Mouse (Mus musculus): ENCODE measurements at regions not wholly inside any gene's neighbourhood (a gene's known extent, or its start where the extent isn't known, plus 50 kb on each side); places are given as distances from the start of the nearest gene placed in this dataset.

DNA sequence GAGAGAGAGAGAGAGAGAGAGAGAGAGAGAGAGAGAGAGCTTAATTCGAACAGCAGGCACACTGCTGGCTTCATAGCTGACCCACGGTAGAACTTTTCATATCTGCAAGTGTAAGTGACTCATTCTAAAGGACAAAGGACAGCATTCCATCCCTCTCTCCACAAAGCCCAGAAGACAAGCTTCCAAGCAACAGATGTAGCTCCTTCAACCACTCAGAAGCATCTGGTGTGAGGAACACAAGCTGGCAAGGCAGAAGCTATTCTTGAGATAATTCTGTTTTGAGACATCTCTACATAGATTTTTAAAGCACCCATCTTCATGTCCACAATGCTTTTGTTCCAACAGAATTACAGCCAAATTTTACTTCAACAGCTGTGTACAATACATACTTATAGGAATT, 294.2 kb upstream of the Gria1 start:
- DNase-seq (ENCODE audit: inconsistent age in 2 of 2, low spot score in 1 of 2): no peak

DNA sequence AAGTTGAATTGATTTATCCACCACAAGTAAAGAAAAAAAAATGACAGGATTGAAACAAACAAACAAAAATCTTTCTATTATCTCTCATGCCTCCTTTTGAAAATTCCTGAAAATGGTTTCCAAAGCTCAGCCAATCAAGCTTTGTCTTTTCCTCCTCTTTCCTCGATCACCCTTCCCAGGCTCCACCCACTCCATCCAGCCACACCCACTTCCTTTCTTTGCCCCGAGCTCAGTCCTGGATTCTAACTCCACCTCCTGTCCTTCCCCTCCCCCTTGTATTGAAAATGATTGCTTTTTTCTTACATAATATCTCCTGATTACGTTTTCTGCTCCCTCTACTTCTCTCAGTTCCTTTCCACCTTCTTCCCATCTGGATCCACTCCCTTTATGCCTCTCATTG, 286.0 kb upstream of the Gria1 start:
- DNase-seq (ENCODE audit: inconsistent age in 2 of 2, low spot score in 1 of 2): no peak

DNA sequence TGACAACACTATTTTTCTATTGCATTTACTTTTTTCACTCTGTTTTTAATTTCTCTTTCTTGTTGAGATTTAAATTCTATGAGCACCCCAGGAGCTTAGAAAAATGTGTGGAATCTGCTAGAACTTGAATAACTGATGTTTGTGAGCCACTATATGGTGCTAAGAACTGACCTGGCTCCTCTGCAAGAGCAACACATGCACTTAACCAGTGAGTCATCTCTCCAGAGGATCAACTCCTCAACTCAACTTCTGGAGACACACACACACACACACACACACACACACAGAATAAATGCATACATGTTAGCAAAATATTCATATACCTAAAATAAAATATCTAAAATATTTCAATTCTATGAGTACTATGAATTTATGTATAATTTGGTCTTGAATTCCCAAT, 285.0 kb upstream of the Gria1 start:
- no peak for DNase-seq (ENCODE audit: inconsistent age in 2 of 2, low spot score in 1 of 2)

DNA sequence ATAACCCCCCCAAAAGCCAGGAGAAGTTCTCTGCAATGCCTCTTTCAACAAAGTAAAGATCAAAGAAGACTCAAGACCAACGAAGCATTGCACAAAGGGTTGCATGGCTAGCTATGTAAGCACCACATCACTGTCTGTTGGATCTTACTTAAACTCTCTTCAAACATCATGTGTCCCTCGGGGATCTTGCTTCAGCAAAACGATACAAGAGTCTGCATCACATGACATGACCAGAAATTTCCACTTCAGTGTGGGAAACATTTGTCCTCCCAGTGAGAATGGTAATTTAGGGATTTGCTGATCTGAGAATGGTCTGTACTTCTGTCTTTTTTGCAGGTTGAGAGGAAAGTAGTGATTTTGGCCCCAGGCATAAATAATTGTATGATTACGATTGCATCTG, 283.6 kb upstream of the Gria1 start:
- no peak for DNase-seq (ENCODE audit: inconsistent age in 2 of 2, low spot score in 1 of 2)

DNA sequence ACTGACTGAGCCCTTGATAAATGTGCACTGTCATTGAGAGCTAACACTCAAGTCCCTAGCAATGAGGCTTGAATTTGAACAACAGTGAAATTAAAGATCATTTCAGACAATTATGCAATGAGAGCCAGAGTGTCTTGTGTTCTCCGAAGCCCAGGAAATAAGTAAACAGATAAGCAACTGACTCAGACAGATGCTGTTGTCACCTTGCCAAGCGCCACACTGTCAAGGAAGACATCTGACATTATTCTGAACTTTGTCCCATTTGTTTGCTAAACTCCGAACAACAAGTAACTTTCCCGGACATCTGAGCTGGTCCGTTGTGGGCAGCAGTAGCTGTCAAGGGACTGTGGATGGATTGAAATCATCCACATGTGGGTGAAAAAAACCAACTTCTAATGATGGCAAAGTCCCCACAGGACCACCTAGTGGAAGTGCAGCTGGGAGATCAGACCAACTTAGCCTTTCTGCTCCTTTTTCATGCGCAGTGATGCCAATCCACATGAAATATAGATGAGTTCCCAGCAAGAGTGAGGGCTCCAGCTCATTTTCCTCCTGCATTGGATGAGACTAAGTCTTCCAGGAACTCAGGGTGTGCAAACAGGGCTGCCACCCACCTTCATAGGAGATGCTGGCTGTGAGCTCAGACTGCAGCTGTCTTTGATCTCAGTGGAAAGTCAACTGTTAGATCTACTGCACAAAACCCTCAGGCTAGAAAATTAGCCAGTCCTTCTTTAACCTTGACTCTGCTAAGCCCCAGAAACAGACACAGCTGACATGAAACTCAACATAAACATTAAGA, 282.8 kb upstream of the Gria1 start:
- no peak for DNase-seq (ENCODE audit: inconsistent age in 2 of 2, low spot score in 1 of 2)

DNA sequence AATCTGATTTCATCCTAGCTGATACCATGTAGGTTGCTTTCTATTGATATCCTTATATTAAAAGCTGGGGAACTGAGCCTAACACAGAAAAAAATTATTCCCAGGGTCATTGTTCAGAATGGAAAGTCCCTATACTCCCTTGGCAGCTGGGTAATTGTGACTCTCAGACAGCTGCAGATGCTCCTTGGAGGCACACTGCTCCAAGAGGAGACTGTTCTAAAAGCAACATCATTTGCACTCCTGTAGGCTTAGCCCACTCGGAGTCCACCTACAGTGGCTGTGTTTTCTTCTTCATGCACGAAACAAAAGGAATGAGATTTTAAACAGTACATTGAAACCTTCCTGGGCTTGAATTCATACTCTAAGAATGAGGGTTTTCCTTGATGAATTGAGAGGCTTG, 269.3 kb upstream of the Gria1 start:
- DNase-seq (ENCODE audit: inconsistent age in 2 of 2, low spot score in 1 of 2): no peak

DNA sequence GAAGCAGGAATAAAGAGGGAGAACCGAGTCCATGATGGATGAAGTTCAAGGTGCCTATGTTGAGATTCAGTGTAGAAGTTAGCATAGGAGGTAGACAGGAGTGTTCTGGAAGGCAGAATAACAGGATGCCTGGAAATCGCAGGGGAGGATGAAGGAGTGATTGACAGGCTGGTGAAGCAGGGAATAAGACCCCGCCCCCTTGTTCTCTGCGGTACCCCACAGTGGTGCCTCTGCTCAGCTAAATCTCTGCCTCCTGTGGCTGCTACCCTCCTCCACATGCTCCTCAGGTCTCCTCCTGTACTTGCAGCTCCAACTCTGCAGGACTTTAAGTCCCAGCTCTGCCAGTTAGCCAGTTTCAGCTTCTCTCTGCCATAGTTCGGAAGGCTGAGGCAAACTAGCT, 261.2 kb upstream of the Gria1 start:
- no peak for DNase-seq (ENCODE audit: inconsistent age in 2 of 2, low spot score in 1 of 2)

DNA sequence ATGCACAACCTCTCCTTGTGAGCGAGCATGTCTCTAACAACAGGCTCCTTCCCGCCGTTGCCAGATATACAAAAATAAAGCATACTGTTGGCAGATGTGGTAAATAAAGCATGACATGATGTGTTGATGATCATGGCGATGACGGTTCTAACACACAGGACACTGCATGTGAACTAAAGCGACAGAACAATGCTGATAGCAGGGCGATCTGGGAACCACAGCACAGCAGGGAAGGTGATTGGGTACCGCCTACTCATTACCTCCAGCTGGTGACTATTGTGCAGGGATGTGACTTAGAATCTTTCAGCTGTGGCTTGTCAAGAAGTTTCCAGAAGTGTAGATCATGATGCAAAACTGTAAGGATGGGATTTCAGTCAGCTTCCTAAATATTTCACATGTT, 260.5 kb upstream of the Gria1 start:
- no peak for DNase-seq (ENCODE audit: inconsistent age in 2 of 2, low spot score in 1 of 2)

DNA sequence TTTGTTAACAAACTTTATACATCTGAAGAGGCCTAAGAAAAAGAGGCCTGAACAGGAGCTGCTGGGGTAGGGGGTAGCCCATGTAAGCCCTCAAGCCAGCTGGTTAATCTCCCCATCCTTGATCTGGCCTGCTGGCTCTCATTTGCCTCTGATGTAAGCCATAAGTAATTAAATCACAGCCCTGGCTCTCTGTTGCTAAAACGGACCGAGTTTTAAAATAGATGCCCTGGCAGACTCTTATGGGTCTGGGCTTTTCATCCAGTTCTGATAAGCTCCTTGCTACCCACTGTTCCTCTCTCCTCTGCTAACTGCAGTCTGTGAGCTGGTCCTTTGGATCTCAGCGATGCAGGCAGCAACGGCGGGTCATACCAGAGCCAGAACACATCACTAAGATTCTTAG, 259.3 kb upstream of the Gria1 start:
- DNase-seq (ENCODE audit: inconsistent age in 2 of 2, low spot score in 1 of 2): peak; percentile 11 to 26

DNA sequence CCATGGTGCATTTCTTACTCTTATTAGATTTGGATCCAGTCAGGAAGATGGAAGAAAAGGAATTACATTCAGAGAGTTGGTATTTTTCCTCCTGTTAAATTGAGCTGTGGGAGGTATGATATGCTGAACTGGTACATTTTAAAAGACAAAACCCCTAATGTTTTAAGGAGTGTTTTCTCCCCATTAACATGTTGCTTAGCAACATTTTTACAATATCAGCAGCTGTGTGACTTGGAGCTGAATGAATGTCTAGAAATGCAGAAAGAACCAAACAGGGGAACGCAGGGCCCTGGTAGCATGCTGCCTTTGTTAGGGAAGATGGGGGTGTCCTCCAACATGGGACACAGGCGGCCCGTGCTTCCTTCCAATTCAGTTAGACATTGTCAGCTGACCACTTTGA, 257.5 kb upstream of the Gria1 start:
- no peak for DNase-seq (ENCODE audit: inconsistent age in 2 of 2, low spot score in 1 of 2)

DNA sequence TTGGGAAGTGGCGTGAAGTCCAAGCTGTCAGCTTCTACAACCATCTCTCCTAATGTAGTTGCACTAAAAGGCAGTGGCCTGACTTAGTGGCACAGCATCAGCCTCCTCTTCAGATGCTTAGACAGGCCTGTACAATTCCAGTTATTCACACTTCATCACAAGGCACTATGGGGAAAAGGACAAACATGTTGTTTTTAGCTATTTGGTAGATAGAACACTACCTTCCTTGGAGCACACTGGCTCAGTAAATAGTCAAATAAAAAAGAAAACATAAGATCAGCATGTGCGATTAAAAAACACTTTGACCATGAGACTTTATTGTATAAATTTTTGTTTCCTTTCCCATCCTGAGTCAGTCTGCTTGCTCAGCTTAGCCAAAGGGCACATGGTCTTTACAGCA, 250.7 kb upstream of the Gria1 start:
- DNase-seq (ENCODE audit: inconsistent age in 2 of 2, low spot score in 1 of 2): no peak

DNA sequence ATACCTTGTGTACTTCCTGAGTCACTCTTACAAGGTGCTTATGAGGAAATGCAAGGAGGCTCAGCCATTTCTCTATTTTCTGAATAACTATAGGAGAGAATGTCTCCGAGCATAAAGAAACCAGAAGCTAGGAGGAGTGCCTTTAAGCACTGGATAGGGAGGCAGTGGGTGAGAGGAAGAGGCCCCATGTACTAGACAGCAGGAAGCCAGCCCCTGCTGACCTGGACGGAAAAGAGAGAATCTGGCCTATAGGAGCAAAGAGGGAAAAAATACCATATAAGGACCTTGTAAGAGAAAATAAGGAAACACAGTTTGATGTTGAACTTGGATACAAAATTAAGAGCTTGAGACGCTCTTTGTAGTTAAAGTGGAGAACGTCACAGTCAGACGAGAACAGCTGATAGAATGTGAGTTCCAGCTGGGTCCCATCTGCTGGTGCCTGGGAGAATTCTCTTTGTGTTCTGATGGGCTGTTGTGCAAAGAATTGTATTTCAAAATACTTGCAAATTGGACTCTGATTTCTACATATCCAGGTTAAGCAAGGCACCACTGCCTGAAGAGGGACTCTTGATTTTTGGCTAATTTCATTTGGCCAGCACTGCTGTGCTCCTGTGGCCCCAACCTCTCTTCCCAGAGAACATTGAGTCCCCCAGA, 248.6 kb upstream of the Gria1 start:
- DNase-seq (ENCODE audit: inconsistent age in 2 of 2, low spot score in 1 of 2): no peak

DNA sequence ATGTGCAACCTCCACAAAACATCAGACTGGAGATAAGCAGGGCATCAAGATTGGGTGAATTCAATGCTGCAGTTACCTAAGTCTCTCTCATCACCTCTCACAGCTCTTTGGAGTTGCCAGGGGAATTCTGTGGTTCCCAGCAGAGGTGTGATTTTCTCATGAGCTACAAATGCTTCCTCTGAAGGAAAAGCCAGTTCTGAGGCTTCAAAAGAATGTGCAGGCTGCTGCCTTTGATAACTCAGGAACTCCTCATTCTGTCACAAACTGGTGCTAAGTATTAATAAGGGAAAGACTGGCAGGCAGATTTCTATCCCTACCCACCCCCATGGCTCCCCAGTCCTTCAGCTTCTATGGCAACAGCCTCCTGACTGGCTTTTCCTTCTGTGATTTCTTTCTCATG, 243.8 kb upstream of the Gria1 start:
- DNase-seq (ENCODE audit: inconsistent age in 2 of 2, low spot score in 1 of 2): no peak

DNA sequence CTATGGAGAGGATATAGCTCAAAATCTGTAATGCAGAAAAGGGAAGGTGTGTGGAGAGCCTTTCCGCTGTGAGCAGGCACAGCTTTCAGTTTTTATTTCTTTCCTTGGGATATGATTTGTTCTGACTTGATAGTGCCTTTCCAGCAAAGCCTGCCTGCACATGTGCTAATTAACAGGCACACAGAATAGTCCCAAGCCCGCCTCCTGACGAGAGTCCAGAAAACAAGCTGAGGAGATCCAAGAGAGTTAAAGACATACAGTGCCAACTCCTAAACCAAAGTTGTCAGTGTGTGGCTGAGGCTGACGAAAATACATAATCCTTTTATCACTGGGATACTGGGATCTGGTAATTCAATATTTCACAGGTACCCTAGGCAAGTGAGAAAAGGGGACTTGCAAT, 224.8 kb upstream of the Gria1 start:
- no peak for DNase-seq (ENCODE audit: inconsistent age in 2 of 2, low spot score in 1 of 2)

DNA sequence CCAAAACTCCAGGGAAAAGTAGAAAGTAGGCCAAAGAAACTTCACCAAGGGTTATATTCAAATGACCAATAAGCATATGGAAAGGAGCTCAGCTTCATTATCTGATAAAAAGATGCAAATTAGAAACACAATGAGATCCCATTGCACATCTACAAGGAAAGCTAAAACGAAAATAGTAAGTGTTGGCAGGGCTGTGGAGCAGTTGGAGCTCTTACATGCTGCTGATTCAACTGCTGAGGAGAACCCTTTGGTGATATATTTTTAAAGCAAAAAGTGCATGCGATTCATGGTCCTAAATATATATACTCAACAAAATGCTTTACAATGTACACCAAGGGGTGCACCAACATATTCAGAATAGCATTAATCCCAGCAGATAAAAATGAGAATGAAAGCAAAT, 218.5 kb upstream of the Gria1 start:
- DNase-seq (ENCODE audit: inconsistent age in 2 of 2, low spot score in 1 of 2): no peak

DNA sequence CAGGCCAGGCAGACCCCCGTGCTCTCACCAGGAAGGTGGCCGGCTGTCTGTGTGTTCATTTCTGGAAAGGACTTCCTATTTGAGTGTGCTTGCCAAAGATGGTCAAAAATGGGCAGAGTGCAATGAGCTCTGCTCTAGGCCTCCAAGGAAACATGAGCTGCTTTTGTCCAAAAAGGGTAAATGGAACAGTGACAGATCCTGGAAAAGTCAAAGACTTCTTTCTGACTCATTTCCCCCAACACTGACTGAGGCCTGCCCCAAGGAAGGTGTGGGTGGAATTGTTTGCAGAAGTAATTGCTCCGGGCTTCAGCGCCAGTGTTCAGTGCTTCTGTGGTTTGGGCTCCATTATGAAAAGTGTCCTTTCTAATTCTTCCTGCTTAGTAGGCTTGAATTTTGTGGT, 203.9 kb upstream of the Gria1 start:
- no peak for DNase-seq (ENCODE audit: inconsistent age in 2 of 2, low spot score in 1 of 2)

DNA sequence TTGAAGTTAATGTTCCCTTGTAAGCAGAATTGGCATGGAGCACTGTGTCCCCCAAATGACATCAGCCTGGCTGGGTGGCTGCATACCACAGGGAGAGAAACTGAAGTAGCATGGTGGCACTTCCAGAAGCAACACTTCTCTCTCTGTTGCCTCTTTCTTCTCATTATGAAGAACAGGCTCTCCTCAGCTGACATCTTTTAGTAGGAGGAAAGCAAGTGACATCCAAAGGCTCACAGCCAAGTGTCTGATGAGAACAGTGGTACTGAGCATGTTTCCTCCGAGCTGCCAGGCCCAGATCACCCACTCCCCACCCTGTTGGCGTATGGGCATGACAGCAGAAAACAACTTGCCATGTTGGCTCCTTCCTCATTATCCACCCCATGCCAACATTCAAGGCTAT, 201.0 kb upstream of the Gria1 start:
- DNase-seq (ENCODE audit: inconsistent age in 2 of 2, low spot score in 1 of 2): no peak

DNA sequence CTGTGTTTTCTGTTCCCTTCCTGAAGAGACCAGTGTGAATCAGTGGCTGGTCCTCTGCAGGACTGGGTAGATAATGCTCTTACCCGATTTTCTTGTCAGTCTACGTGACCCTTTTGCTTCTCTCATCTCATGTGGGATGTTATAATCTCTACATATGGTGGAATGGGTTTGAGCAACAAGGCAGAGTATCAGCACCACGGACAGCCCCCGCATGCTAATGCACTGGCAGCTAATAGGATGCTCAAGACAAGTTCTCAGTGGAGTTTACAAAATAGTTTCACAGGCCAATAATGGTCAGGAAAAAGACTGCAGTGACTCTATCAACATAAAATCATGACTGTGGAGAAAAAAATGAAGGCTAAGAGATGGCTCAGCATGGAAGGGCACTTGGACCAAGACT, 199.1 kb upstream of the Gria1 start:
- peak in 1 of 2 experiments; percentile 20 for DNase-seq (ENCODE audit: inconsistent age in 2 of 2, low spot score in 1 of 2)

DNA sequence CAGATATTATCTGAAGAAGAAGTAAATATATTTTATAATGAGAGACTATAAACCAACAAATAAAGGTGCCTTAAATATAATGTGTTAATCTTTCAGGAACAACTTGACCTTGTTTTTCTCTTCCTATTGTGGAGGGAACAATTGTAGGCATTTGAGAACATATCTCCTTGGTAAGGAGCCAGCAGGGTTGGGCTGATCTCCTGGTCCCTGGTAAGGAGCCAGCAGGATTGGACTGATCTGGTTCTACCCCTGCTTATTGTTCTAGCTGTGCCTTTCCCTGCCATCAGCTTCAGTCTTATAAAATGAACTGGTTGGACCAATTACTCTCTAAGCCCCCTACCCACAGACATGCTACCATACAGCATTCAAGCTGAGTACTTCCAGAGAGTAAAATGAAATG, 187.7 kb upstream of the Gria1 start:
- no peak for DNase-seq (ENCODE audit: inconsistent age in 2 of 2, low spot score in 1 of 2)

DNA sequence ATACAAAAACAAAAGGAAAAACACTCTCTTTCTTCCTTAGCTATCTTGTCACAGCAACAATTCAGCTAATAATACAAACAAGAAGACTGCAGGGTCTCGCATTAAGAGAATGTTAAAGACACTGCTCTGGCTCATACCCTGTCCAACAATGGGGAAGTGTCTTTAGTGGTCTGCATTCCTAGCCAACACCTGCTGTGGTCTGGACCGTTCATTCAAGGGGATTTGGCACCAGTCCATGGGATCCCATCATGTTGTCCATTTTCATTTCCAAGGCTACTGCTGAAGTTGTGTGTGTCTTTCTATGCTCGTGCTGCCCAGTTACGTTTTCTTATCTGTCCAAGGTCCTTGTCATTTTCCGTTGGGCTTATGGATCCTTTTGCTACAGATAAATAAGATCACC, 183.7 kb upstream of the Gria1 start:
- no peak for DNase-seq (ENCODE audit: inconsistent age in 2 of 2, low spot score in 1 of 2)

DNA sequence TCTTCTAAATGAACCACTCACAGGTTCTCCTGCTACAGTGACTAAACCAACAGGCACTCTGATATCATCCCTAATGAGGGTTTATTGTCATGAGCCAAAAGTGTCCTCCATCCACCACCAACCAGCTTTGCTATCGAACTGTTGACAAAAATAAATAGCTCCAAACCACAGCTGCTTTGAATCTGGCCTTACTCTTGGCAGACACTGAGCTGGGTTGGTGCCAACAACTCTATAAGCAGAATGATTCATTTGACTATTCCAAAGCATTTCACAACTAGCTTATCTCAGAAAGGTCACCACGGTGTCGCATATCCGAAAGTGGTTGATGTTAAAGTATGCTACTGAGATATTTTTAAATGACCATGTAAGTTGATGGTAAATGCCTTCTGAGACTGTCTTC, 148.5 kb upstream of the Gria1 start:
- DNase-seq (ENCODE audit: inconsistent age in 2 of 2, low spot score in 1 of 2): peak; percentile 13 to 76

DNA sequence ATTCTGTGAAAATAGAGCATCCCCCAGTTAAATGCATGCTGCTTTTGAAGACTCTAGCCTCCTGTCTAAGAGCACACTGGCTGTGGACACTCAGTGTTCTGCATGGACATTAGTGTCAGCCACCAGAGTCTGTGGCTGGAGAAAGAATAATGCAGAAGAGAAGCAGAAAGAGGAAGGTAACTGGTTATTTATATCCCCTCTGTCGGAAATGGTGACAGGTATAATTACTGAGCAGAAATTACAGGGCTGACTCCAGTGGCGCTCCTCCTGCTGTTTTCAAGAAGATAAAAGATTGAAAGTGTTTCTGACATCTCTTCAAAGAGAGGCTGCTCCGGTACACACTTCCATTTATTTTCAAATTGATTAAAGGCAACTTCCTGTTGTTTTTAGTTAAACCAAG, 139.5 kb upstream of the Gria1 start:
- no peak for DNase-seq (ENCODE audit: inconsistent age in 2 of 2, low spot score in 1 of 2)

DNA sequence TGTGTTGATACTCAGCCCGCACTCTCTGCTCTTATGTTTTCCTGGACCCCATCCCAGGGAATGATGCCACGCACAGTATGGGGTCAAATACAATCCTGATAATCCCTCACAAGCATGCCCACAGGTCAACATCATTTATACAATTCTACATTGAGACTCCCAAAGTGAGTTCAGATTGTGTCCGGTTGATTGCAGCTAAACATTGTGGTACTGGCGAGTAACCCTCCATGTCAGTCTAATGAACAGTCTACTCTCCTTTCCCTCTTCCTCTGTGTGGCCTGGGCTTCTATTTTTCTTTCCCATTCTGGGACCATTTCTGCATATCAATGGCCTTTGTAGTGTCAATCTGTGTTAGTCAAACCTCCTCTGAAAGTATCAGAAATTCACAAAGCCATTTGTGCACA, 112.6 kb upstream of the Gria1 start:
- no peak for DNase-seq (ENCODE audit: inconsistent age in 2 of 2, low spot score in 1 of 2)

Data from adrenal gland, adult (tissue).